Mouse (Mus musculus) left cerebral cortex, adult 2 months (tissue): ENCODE data around the gene Col26a1. TPM values are rescaled to one million over a fixed set of nuclear protein-coding genes. Genes with fewer than 3 reads are reported as not detected.
A peak's percentile ranks its signal among the peaks of the same experiment; 100 is the strongest.

Source experiments
- DNase-seq, 2 experiments: peaks; one replicate each; pipeline ENCODE4 v3.0.0; 2021 to 2022; ENCODE audit warnings: low spot score in 2 of 2, mixed read lengths in 1 of 2; ENCODE audit errors: extremely low spot score in 1 of 2
- H3K27ac ChIP-seq: fragments of 200-600 bp; 2 replicates; pipeline ENCODE4 v1.8.1; 2022
- H3K4me3 ChIP-seq: fragments of 200-600 bp; 2 replicates; pipeline ENCODE4 v1.8.1; 2022
- CTCF ChIP-seq: fragments of 200-600 bp; IDR thresholded peaks from 2 replicates; pipeline ENCODE4 v1.8.1; 2022; ENCODE audit warnings: antibody characterized with exemption, mild to moderate bottlenecking, moderate library complexity
- intact Hi-C: fragments of 180-260 bp; cut with DNase I; formaldehyde crosslinking; loops from one replicate; pipeline ENCODE4 v1.15.1; 2025
- total RNA-seq, 2 experiments: library from RNA; stranded (reverse); gene quantifications; 2 replicates each; pipeline ENCODE4 v1.2.3; 2021

The Col26a1 gene
- total RNA-seq, 2 experiments from 2014 or later, result 9.4 to 12.8 TPM

GRCm38 (mm10) chr5:136714879-136715278 lies 168.1 kb downstream of the Col26a1 start:
- H3K27ac ChIP-seq, result no peak overlapping the region
- peak; percentile 60 for TF ChIP-seq CTCF
- H3K4me3 ChIP-seq, result no peak overlapping the region
- DNase-seq, result no peak
- intact Hi-C loops, result no loop called here

GRCm38 (mm10) chr5:136714232-136714875 lies 168.7 kb downstream of the Col26a1 start:
- H3K4me3 ChIP-seq, result 0 out of 2 replicates have a peak overlapping the region, but pooled peaks have one; percentile 3
- TF ChIP-seq CTCF, result no peak
- intact Hi-C loops, result no loop called here
- no peak for DNase-seq
- H3K27ac ChIP-seq, result no peak overlapping the region

GRCm38 (mm10) chr5:136710742-136711141 lies 172.3 kb downstream of the Col26a1 start:
- DNase-seq, result no peak
- Histone ChIP-seq H3K4me3 (no peak overlapping the region), H3K27ac (no peak overlapping the region)
- TF ChIP-seq CTCF, result no peak
- intact Hi-C loops, result no loop called here

- Histone ChIP-seq H3K4me3 (no peak overlapping the region), H3K27ac (no peak overlapping the region)
- TF ChIP-seq CTCF, result no peak
- intact Hi-C loops, result loop anchor here (5.0 kb wide), 1 partner anchor 426 kb away; no protein-coding TSS in a partner anchor
- no peak for DNase-seq
Observed at GRCm38 (mm10) chr5:136708116-136708515, 174.9 kb downstream of the Col26a1 start.

- TF ChIP-seq CTCF, result peak; percentile 83
- intact Hi-C loops, result loop anchor here (2.0 to 5.0 kb wide), 3 partner anchors 425 to 506 kb away; no protein-coding TSS in a partner anchor
- peak; percentile 59 to 66 for DNase-seq
- Histone ChIP-seq H3K27ac (no peak overlapping the region), H3K4me3 (no peak overlapping the region)
Observed at GRCm38 (mm10) chr5:136706803-136707202, 176.2 kb downstream of the Col26a1 start.

- TF ChIP-seq CTCF, result peak; percentile 50
- Histone ChIP-seq H3K27ac (no peak overlapping the region), H3K4me3 (no peak overlapping the region)
- DNase-seq, result no peak
- intact Hi-C loops, result loop anchor here (5.0 kb wide), 1 partner anchor 423 kb away; no protein-coding TSS in a partner anchor
Observed at GRCm38 (mm10) chr5:136705532-136705931, 177.5 kb downstream of the Col26a1 start.

GRCm38 (mm10) chr5:136704151-136704550 lies 178.9 kb downstream of the Col26a1 start:
- intact Hi-C loops, result no loop called here
- no peak for DNase-seq
- no peak for TF ChIP-seq CTCF
- Histone ChIP-seq H3K4me3 (no peak overlapping the region), H3K27ac (no peak overlapping the region)

- H3K4me3 ChIP-seq, result no peak overlapping the region
- DNase-seq, result peak; percentile 62 to 82
- intact Hi-C loops, result no loop called here
- peak; percentile 94 for TF ChIP-seq CTCF
- H3K27ac ChIP-seq, result no peak overlapping the region
Observed at GRCm38 (mm10) chr5:136703751-136704150, 179.3 kb downstream of the Col26a1 start.

GRCm38 (mm10) chr5:136702159-136702725 lies 180.8 kb downstream of the Col26a1 start:
- Histone ChIP-seq H3K27ac (no peak overlapping the region), H3K4me3 (no peak overlapping the region)
- no peak for TF ChIP-seq CTCF
- intact Hi-C loops, result no loop called here
- no peak for DNase-seq

GRCm38 (mm10) chr5:136697618-136698017 lies 185.4 kb downstream of the Col26a1 start:
- no peak for DNase-seq
- no peak overlapping the region for H3K4me3 ChIP-seq
- TF ChIP-seq CTCF, result no peak
- intact Hi-C loops, result no loop called here
- H3K27ac ChIP-seq, result no peak overlapping the region

GRCm38 (mm10) chr5:136696516-136696915 lies 186.5 kb downstream of the Col26a1 start:
- intact Hi-C loops, result no loop called here
- H3K27ac ChIP-seq, result no peak overlapping the region
- no peak for TF ChIP-seq CTCF
- no peak for DNase-seq
- H3K4me3 ChIP-seq, result no peak overlapping the region

- no peak overlapping the region for H3K27ac ChIP-seq
- intact Hi-C loops, result no loop called here
- H3K4me3 ChIP-seq, result no peak overlapping the region
- TF ChIP-seq CTCF, result no peak
- no peak for DNase-seq
Observed at GRCm38 (mm10) chr5:136694976-136695375, 188.0 kb downstream of the Col26a1 start.

GRCm38 (mm10) chr5:136693418-136693817 lies 189.6 kb downstream of the Col26a1 start:
- TF ChIP-seq CTCF, result no peak
- DNase-seq, result no peak
- Histone ChIP-seq H3K27ac (no peak overlapping the region), H3K4me3 (no peak overlapping the region)
- intact Hi-C loops, result no loop called here
